Mouse (Mus musculus) thymus, postnatal 14 days (tissue): Measurements from ENCODE around the gene Klf3.
"Not testable (repeated sequence)": the region's sequence is repeated elsewhere in the genome, so short reads cannot be mapped to it uniquely, and the experiment has no call there.

Source experiments
- DNase-seq: peaks from one replicate; pipeline ENCODE4 v3.0.0; 2021

Klf3 gene

DNA sequence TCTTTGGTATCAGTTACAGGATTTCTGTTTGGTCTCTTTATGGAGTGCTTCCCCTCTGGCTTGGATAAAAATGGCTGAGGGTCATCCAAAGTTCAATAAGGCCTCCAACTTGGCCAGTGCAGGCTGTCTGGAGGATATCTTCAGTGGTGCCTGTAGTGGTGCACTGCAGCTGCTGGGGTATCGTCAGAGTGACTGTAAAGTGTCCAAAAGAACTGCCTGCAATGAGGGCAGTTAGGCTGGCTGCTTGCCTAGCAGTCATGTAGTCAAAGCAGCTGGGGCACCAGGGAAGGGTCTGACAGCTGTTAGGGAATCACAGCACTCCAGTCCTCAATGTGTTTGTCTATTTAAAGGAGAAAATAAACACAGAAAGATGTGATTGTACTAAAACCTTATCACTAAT, 36.9 kb downstream of the Klf3 start:
- no peak for DNase-seq

DNA sequence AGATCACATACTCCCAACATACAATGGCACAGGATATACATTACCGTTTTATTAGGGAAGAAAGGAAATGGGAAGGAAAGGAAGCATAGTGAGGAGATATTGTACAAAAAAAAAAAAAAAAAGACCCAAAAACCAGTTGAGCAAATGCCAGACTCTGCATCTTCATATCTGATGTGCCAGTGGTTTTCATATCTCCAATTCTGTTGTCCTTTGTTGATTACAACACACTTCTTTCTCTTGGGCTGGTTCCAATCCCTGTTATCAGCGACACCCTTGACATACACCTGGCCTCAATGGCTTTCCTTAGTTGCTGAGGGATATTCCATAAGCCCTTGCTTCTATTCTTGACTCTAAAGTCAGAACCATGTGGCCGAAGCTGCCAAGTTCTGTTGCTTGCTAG, 41.4 kb downstream of the Klf3 start:
- DNase-seq, result no peak

DNA sequence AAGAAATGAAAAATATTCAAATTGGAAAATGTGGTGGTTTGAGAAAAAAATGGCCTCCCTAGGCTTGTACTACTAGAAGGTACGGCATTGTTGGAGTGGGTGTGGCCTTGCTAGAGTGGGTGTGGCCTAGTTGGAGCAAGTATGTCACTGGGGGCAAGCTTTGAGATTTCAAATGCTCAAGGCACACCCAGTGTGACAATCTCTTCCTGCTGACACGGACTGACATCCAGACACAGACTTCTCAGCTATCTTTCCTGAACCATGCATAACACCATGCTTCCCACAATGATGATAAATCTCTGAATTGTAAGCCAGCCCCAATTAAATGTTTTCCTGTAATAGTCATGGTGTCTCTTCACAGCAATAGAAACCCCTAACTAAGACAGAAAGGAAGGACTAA, 44.1 kb downstream of the Klf3 start:
- no peak for DNase-seq

DNA sequence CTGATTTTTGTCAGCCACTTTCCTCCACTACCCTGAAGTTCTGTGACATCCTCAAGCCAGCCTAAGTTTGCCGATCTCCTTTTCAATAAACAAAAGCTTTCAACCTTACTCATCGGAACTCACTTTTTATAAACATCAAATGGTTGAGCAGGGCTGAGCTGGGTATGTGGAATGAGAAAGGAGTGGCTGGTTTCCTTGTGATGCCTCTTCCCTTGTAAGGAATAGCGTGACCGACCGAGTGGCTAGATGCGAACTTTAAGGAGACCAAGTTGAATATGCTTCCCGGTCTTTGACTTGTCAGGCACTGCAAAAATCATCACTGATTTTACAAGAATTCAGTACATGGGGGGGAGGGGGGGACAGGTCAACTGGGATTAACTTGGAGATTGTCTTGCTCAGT, 46.7 kb downstream of the Klf3 start:
- no peak for DNase-seq

DNA sequence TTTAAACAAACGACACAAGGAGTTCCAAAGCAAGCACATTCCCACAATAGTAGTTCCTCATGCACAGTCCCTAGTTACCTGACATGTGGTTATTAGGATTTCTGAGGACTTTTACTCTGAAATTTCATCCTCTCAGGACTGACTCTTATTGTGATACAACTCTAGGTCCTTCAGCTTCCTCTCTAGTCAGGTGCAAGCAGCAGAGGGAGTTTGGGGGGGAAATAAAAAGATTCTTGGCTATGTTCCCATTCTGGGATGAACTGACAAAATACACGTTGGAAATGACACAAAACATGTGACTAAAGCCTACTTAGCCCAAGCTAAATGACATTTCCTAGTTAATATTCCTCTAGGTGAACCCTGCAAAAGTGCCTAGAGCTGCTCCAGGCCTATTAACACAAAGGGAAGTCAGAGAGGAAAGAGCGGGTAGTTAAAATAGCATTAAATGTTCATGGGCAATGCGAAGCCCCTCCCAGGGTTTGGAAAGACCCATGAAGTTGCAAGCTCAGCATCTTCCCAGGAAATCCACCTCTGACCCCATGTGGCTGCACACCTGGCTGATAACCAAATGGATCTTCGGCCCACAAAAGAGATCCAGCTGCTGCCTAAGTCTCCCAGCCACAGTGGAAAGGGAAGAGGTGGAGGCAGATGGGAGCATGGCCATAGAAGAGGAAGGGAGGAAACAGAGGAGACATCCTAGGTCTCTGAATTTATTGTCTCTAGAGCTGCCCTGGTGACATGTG, 49.6 kb downstream of the Klf3 start:
- peak; percentile 22 for DNase-seq

DNA sequence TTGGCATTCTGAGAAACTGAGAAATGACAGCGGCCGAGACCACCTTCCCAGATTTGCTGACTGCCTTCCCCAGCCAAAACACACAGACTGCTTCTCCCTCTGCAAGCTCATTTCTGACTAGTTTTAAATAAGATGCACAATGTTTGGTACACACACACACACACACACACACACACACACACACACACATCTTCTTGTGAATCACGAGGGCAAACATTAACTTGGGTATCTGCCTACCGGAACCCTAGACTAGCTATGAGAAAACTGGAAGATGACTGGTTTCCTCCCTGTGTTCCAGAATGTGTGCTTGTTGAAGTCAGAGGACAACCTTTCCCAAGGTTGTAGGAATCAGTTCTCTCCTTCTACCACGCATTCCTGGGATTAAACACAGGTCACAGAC, 50.2 kb downstream of the Klf3 start:
- no peak for DNase-seq

DNA sequence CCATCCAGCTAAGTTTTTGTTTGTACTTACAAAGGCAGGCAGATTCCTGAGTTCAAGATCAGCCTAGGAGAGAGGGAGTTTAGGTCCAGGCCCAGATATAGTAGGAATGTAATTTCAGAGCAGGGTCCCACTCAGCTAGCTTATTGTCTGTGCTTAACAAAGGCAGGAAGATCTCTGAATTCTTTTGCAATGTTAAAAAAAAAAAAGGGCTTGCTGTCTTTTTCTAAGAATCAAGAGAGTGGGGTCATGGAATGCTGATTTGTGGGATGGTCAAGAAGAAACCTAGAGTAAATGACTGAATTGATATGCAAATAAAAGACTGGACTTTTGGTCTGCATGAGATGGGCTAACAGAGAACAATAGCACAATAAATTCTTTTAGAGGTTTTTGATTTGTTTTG, 52.0 kb downstream of the Klf3 start:
- no peak for DNase-seq

DNA sequence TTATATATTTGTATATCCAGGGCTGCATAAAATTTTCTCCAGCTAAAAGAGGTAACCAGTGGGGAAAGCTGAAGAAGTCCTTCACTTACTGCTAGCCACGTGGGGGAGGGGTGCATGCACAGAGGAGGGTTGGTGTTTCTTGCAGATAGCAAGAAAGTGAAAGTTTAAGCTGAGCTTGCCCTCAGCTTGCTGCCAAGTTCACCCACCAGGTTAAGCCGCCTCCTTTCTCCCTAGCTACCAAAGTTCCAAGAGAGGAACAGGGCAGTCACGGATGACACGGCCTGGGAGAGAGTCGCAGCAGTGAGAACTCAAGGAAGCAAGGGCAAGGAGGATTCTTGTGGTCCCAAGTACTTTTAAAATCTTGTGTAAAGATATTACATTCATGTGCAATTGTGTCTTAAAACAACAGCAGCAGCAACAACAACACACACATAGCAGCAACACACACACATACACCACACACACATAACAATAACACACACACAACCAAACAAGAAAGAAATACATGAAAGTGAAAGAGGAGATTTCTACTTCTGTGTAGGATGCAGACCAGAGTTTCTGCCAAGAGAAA, 57.8 kb downstream of the Klf3 start:
- peak; percentile 72 for DNase-seq

DNA sequence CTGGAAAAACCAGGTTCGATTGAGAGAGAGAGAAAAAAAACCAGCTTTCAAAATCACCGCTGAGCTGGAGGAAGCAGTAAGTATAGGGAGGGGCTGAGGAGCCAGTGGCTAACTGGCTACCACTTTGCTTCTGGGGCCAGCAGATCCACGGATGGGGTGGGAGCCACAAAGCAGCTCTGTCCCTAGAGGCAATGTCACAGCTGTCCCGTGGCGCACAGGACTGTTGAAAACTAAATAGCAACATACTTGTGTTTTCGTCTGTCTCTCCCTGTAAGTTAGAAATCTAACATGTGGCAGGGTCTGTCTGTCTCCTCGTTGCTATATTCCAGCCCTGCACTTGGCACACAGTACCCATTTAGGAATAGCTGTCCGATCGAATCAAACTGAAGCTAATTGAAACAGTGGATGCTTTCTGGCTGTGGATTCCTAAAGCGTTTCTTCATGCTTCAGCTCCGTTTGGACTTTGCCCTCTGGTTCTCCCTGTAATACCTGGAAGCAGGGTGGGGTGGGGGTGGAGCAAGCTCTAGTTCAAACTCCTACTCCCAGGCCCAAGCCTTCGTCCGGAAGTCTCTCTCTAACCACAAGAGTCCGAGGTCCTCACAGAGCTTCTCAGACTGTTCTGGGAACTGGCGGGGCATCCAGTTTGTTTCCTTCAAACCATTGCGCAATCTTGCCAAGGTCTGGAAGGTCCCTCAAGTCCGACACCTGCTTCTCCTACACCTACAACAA, 58.4 kb downstream of the Klf3 start:
- peak; percentile 35 for DNase-seq

DNA sequence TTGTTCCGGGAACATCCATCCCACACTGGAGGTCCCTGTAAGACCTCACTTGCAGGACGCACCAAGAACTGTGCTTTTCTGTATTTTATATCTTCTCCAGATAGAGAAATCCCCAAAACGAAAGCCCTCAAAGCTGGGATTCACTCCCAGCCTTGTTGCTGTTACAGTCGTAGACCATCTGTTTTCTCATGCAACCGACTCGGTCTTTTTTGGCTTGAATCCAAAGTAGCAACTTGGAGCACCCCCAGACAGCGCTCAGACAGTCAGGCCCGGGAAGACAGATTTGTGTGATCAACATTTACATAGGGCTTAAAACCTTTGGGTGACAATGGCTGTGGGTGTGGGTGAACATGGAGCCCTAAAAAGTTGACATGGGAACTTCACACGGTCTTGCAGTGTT, 59.1 kb downstream of the Klf3 start:
- peak; percentile 36 for DNase-seq

DNA sequence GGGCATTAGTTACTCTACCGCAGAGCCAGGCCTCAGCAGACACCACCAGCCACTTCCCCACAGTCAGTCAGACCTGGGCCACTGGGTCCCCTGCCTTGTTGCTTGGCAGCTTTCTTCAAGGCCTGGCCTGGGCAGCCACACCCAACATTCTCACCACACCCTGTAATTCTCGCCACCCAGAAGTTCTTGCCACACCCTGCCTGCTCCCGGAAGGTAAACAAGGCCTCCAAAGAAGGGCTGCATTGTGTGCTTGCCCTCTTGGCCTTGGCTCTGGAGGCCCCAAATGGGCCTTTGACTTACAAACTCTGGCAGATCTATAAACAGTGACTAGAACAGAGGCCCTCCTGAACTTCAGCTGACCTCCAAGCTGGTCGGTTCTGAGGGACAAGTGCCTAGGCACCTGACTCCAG, 61.5 kb downstream of the Klf3 start:
- DNase-seq, result peak; percentile 31

DNA sequence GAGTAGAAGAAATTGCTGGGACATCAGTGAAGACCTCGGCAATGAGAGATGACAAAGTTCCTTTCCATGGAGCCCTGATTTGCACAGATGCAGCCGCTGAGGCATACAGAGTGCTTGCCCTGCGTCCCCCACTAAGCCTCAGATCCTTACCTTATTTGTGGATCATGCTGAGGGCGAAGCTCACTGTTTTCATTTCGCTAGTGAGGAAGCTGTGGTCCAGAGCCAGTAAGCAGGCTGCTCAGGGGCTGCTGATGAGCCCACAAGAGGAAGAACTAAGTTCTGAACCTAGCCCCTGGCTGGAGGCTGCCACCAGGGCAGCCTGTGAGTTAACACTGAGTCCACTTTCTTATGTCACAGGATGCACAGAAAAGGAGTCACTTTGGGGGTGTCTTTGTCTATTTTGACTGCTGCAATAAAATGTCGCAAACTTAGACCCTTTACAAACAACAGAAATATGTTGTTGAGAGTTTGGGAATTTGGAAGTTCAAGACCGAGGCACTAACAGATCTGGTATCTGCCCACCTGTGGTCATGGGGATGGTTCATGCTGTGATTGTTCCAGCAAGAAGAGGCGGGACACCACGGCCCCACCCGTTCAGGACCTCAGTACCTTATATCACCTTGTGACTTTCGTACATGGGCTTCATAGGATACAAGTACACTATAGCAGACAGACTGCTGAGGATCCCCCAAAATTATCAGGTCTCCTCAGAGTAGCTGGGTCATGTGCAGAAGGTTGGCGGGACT, 62.2 kb downstream of the Klf3 start:
- DNase-seq, result no peak

DNA sequence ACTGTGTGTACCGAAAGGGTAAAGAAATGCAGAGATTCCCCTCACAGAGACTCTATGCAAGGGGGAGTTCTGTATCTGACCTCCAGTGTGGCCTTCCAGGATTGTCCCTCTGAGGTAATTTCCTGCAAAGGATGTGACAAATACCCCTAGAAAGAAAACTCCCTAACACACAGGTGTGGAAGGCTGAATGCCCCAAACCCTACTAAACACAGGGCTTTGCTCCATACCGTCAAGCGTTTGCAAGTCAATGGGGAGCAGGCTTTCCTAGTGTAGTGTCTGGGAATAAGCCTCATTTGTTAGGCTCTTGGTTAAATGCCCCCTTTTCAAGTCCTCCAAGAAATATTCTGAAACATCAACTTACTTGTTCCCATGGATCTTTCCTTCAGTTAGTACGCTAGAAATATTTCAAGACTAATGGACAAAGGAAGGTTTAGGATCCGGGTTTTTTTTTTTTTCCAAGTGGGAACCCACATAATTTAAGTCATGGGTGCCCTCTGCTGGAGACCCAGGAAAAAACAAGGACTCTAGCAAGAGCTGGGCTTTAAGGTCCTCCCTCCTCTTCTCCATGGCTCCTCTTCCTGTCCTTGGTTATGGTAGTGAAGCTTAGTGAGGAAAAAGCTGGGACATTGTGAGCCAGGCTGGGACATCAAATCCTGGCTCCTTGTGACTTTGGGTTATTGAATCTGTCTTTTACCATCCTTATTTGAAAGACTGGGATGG, 63.3 kb downstream of the Klf3 start:
- peak; percentile 79 for DNase-seq

DNA sequence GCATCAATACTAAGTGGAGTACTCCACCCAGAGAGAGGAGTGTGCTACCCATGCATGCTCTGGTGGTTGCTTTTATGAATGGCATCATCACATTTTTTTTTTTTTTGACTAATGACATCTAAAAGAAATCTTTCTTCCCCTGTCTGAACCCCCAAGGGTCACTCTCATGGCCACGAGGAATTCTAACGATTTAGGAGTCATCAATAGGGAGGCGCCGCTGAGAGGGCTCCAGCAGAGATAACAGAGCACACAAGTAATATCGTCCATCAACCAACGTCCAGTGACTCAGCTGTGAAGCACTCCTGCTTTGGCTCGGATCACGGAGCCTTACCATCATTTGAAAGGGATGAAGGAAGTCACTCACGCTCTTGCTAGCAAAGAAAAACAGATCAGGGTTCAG, 63.9 kb downstream of the Klf3 start:
- DNase-seq, result no peak

DNA sequence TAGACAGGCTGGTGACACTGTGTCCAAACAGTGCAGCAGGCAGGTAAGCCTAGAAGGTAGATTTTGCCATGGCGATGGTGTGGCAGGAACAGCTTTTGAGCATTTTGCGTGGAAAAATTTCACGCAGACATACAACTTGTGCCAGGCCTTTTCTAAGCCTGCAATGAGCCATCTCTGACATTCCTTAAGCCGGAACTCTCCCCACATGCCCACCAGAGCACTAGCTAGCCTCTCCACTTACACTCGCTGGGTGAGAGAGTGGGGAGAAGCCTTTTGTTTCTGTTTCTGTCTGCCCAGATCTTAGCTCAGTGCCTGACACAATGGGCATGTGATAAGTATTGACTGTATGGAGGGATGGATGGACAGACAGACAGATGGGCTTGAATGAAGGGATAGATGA, 64.4 kb downstream of the Klf3 start:
- no peak for DNase-seq

DNA sequence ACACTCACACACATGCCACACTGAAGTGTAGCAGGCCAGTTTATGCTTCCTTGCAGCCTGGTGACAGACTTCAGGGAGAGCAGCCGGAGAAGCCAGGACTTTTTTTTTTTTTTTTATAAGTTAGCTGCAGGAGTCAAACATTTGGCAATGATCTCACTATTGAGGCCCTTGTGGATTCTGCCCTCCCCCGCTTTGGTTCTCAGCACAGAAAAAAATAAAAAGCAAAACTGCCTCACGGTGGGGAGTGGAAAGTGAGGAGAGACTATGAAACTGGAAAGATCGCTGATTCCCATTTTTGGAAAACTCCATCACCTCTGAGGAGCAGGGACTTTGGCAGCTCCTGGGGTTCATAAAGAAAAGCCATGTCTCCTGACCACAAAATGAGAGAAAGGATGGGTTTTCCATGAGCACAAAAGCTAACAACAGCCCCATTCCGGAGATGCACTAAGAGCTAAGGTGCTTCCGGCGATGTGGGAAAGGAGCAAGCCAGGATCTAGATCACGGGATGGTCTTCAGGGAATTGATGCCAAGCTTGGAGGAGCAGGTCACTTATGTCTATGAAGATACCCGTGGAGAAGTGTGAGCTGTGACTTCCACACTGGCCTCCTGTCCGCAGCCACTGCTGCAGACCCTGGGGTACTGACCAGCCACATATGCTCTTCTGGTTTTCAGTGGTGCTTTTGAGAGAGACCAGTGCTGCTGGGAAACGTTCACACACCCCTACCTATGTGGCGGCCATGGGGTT, 73.1 kb downstream of the Klf3 start:
- no peak for DNase-seq

DNA sequence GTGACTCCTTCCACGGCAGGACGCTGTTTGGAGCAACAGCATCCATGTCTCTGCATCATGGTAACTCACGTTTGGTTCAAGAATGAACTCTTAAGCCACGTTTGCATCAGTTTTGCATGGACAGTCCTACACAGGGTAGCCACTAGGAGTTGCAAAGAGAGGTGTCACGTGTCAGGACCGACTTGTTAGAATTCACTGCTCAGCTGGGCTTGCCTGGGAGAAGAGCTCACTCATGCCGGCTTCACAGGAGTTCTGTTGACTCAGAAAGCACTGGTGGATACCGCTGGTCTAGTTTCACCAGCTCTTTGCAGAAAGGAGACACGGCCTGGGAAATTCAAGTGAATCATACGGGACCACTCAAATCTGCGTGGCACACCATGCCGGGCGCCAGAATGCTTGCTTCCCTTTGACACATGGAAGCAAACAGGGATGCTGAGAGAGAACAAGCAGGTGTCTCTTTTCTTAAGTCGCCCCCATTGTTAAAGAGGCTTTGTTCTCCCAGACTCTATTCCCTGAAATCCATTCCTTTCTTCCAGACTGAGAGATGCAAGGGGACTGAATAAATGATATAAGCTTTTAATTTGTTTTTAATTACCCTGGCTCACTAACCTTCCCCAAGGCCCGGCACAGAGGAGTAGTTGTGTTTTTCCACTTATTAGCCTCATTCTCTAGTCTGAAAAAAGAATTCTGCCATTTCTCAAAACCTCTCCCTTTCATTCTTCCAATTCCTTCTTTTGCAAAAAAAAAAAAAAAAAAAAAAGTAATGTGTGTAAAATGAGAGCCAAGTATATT, 74.2 kb downstream of the Klf3 start:
- no peak for DNase-seq

DNA sequence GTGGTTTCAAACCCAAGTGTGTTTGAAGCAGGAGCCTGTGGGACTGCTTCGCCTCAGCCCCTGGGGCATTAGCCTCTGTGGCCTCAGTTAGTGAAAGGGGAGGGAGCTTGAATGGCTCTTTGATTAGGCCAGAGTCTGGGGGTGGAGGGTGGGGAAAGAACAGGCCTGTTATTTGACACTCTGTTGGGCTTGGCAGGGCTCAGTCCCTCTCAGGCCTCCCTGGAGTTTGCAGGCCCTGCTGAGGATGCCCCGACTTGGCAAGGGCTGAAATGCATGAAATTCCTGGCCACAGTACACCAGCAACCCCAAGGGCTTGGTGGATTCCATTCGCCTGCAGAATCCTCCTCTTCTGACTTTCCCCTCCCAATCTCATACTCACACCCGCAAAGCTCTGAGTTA, 74.8 kb downstream of the Klf3 start:
- DNase-seq, result no peak

DNA sequence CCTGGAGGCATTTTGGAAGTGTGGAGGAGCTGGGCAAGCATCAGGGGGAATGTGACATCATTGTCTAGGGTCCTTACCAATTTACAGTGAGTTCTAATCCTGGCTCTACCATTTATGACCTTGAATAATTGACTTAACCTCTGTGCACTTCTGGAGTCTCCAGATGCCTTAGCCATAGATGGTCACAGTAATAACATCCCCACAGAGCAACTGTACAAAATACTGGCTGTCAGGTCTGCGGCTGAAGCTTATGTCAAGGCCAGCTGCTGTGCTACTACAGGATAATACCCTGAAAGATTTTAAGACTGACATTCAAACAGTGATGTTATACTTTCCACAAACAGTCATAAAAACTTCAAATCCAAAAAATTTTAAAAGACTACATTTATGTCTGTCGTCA, 75.3 kb downstream of the Klf3 start:
- DNase-seq, result no peak

DNA sequence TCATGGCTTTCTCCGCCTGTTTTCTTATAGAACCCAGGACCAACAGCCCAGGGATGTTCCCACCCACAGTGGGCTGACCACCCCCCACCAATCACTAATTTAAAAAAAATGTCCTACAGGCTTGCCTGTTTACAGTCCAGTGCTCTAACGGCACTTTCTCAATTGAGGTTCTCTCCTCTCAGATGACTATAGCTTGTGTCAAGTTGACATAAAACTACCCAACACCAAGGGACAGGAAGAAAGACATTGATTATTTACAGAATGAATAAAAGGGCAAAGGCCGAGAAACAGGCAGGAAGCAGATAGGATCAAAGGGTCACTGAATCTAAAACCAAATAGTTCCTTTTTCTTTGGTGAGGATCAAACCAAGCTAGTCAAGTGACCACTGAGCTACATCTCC, 76.1 kb downstream of the Klf3 start:
- no peak for DNase-seq

DNA sequence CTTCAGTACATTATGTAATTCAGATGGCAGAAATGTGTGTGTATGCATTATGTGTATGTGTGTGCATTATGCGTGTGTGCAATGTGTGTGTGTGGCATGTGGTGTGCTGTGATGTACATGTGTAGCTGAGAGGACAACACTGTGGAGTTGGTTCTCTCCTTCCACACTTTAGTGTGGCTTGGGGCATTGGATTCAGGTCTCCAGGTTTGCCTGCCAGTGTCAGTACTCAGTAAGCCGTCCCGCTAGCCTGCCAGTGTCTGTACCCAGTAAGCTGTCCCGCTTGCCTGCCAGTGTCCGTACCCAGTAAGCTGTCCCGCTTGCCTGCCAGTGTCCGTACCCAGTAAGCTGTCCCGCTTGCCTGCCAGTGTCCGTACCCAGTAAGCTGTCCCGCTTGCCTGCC, 78.4 kb downstream of the Klf3 start:
- DNase-seq, result not testable (repeated sequence)
